Mouse (Mus musculus): ENCODE data around the gene Hdac9. TPM values are rescaled to one million over a fixed set of nuclear protein-coding genes. Genes with fewer than 3 reads are reported as not detected.

Hdac9 gene
- total RNA-seq, 2 experiments from 2014 or later, result 3.8 to 4.5 TPM

DNA sequence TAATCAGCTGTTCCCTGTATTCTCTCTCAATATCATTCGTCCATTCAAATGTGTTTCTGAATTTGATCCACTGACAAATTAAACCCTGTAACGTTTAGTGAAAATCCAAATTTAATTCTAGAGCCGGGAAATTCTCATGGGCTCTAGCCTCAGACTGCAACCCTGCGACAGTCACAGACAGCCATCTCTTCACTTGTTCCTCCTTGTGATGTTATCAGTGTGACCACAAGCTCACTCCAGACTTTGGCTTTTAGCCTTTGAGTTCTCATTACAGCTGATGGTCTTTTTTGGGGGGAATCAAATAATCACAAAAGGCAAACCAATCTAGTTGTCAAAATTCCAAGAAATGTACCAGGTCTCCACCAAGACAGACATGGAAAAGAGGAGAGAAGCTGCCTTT lies 578.0 kb downstream of the Hdac9 start:
- DNase-seq, result no peak

DNA sequence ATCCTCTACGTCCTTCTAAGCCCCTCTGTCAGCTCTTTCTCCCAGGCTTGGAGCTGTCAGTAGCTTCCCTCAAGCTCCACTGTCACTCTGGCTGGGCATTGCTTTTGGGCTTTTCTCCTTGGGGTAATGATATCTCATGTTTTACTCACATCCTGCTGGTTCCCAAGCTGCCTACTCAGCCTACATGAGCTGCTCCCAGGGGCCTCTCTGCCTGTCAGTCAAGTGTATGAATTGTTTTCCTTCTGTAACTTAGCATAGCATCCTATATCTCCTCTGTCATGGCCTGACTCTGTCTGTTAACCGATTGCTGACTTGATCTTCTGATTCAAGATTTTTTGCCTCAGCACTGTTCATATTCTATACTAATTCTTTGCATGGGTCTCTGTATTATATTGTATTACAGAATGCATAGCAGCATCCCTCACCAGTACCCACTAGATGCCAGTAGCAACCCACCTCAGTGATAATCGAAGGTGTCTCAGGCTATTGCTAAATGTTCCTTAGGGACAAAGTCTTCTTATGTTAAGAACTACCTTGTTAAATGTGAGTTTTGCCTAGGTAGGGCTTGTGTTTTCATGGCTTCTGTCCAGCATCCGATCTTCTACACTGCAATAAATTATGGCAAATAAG lies 582.3 kb downstream of the Hdac9 start:
- DNase-seq, result no peak

DNA sequence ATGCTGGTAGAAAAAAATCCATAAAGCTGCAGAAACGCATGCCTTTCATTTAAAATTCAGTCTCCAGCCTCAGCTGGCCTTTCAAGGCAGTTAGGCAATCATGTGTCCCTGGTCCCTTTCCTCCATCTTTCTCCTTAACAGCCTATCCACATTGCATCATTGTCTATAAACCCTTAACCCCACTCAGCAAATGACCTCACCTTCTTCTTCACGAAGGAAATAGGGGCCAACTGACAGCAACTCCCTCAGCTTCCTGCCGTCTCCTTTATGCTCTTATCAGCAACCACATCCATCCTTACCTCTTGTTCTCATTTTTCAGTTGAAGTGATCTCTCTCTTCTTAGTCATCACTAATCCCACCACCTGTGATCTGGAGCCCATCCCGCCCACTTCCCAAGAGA lies 584.0 kb downstream of the Hdac9 start:
- DNase-seq, result no peak

DNA sequence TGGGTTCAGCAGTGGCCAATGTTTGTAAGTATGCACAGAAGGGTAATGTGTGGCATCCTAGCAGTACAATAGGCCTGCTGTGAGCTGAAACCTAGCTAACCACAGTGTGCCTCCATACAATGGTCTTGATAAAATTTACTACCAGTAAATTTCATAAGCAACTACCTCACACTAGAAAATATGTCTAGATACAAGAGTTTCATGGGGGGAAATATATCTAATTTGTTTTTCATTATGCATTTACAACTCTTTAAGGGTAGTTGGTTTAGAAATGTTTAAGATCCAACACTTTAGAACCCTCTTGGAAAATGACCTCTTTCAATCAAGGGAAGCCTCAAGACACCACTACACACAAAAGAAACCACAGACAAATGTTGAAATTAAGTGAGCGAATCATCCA lies 589.8 kb downstream of the Hdac9 start:
- DNase-seq, result no peak

DNA sequence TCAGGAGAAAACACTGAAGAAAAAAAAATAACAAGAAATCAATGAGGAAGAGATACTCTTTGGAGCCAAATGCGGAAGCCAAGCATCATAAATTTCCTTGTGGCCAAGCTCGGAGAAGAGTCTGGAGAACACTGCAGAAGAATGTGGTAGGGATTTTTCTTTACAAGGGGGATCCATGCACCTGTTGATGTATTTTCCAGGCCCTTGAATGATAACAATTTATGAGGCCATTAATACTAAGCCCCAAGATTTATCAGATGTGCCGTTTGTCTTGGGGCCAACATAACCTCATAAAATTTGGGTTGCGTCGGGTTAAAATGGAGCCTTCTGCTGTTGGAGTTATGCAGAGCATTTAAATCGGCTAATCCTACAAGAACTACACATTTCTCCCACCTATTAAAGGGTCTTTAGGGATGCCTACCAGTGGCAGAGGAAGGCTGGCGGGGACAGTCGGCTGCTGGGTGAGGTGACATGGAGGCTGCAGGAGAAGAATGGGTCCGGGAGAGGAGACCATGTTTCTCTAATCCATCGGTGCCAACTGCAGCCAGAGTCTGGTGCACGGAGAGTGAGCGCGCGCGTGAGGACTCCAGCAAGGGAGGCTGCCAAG lies 604.7 kb downstream of the Hdac9 start:
- no peak for DNase-seq

DNA sequence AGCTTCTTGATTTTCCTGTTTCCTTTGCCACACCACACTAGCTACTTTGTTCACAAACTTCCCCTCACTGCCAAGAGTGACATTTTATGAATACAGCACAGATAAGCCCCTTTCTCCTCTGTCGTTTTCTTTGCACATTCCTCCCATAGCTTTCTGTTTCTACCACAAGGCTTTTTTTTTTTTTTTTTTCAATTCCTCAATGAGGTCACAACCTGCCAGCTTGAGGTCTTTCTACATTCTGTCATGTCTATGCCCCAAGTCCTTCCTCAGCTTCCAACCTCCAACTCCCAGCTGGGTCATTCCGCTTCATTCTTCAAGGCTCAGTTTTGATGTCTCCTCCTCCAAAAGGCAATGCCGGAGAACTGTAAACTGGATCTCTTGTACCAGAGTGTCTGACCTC lies 611.4 kb downstream of the Hdac9 start:
- no peak for DNase-seq

DNA sequence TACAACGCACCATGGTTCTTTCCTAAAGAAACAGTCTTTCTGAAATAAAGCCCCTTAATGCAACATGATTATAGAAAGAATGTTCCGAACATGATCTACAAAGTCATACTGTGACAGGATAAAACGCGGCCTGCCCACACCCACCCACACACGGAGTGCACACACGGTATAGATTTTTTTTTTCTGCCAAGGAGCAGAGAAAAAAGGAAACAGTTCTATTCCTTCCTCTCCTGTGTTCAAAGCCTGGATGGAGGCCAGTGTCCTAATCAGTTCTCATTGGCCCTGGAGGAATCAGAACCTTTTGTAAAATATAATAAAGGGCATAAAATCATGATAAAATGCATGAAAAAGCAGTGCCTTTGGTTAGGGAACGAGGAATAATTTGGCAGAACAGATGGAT lies 624.5 kb downstream of the Hdac9 start:
- DNase-seq, result no peak

DNA sequence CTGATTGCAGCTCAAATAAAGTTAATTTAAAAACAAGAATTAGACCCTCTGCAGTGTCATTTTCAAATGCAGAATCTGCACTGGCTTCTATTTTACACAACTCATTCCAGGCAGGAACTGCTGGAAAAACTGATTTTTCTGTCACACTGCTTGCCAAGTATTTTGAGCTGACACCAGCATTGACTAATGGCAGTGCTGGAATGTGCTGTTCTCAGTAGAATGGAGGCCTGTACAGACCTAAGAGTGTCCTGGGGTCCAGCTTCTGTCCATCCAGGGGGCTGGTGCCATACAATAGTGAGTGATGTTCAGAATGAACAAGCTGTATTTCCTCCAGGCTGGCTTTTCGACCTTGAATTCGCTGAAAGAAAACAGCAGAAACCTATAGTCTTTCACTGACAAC lies 629.7 kb downstream of the Hdac9 start:
- DNase-seq, result no peak

DNA sequence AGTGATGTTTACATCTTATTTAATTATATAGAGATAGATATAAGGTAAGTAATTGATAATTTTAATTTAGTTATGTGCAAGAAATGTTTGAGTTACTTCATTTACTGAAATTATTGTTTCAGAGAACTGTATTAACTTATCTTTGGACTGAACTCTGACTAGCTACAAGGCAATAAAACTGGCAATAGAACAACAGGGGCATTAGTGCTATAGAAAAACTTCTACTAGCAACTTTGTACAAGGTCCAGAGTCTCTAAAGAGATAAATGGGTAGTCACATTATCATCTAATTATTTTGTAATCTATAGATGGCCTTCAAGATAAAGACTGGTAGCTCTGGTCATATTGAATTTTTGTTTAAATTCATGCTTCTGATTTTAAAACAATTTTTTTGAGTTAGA lies 632.0 kb downstream of the Hdac9 start:
- no peak for DNase-seq

DNA sequence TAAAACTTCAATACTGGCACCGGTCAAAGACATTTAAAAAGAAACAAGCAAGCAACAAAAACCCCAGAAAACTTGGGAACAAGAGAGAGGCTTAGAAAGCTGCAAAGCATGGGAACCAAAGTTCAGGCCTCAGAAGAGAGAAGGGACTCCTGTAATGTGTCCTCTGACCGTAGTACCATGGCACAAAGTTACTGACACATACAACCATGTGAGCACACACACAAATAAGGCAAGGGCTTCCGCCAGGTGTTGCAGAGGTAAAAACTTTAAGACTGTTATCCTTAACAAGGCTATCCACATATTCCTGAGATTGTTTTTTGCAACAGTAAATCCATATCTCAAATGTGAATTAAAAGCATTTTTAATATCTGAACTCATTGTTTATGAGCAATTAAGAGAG lies 632.5 kb downstream of the Hdac9 start:
- DNase-seq, result no peak

DNA sequence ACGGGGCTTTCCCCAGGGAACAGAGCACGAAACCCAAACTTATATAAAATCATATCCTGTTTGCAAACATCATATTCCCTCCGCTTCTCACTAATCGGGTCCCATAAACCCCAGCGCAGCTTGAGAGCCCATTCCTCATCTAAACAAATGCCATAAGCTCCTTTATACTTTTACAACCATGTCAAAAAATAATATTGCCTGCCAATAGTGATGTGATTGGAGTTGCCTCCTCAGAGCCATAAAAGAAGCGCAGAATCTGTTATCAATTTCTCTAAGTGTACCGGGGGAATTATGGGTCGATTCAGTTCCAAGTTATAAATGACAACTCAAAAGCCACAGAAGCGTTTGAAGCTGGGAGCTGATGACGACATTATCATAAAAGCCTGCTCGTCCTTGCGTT lies 638.1 kb downstream of the Hdac9 start:
- no peak for DNase-seq

DNA sequence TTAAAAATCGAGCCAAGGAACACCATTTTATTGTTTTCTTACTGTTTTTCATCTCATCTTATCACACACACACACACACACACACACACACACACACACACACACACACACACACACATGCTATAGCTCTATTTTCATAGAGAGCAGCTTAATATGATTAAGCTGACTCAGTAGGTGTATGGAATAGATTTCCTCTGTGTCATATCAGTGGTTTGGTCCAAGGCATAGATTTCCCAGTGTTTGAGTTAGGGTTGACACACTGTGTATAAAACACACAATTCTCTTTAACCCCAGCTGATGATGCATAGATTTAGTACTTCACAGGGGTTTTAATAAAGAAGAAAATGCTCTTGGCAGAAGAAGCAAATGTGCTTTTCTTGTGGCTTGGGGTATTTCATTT lies 643.1 kb downstream of the Hdac9 start:
- DNase-seq, result no peak

DNA sequence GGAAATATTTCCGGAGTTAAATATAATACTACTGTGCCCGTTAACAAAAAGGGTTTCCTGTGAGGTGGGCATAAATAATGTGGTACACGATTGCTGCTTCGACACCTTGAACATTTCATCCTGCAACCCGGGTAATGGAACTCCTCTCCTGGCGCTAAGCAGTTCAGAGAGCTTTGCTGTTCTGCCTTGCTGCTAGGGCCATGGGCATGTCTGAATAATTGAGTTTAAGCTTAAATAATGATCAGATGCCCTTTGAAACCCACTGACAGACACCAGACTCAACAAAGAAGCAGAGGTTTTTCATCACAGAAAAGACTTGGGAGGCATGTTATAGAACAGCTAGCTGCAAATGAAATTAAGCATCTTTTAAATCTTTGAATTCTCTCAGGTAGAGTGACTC lies 646.8 kb downstream of the Hdac9 start:
- no peak for DNase-seq

DNA sequence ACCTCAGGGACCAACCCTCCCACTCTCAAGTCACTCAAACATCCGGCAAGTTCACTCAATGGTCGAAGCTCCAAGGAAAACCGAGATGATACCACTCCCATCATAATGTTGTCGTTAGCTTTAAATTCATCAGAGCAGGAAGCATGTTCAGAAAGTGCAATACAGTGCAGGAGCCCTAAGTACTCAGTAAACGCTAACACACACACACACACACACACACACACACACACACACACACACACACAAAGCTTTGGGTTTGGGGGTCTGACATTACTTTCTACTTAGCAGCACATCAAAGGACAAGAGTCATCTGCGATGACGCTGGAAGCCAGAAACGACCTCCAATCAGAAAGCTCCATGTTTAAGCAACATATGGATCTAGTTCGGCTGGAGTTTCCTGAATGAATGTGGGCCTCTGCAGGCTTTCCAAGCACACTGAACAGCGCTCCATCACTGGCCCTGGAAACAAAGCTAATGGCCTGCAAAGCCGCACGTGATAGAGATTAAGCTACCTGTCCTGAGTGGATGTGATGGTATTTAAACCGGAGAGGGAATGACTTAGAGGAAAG lies 647.3 kb downstream of the Hdac9 start:
- DNase-seq, result no peak

DNA sequence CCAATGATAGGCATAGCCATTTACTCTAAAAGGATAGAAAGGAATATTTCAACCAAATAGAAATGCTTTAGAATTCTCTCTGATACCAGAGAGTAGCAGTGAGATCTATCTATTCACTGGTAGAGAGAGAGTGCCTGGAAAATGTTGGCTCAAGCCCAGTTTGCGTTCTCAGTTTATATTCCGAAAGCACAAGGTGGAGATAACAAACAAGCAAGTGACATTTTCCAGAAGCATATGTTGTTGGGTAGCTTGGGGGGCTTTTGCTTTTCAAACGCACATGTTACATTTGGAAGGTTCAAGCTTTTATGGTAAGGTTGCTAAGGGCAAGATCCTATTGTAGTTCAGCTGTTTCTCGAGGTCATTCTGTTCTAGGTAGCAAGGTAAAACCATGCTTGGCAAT lies 657.2 kb downstream of the Hdac9 start:
- DNase-seq, result no peak

DNA sequence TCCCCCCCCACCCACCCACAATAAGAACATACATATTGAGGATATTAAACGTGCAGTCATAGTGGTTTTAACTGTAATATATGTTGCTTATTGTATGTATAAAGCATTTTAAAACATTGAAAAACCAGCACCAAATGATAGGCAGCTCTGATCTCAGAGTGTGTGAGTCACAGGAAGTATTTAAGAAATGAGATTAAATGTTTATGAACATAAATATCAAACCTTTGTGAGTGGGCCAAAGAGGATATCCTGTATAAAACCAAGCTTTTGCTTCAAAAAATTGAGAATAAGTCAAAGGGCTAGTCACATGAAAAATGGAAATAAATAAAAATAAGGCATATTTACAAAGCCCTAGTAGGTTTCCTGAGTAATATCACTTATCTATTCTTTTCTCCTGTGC lies 667.7 kb downstream of the Hdac9 start:
- no peak for DNase-seq

DNA sequence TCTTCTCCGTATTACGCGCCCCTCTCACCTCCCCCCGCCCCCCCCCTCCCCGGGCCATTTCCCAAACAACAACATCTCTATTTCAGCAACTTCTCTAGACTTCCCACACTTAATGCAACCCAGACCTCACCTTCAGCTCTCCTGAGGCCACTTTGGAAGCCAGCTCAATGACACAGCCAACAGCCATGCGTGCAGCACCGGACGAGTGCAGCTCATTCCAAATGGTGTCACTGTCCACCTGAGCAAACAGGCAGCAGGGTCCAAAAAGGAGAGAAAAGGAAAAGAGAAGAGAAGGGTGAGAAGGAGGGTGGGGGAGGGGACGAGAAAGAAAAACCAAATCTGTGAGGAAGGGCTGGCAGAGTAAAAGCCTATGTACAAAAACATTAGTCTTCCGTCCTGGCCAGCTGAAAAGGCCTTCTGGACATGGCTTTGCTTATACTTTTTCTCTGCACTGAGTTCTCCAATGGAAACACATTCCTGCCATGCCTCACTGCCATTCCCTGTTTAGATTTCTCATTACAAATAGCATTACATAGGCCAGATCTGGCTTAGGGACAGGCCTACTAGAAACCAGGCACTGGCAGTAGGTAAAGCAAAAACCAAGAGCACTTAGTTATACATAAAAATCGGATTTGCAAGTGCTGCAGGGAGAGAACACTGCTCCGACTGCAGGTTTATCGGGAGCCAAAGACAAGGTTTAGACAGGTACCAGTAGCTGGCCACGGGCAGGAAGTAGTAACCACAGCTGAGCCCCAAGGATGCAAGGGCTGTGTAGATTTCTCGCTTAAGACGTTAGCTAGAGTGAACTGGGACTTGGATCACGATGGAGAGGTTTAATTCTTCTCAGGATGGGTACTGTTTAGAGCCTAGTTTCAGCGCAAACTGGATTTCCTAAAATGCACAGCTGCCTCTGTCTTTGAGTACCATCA lies 668.4 kb downstream of the Hdac9 start:
- DNase-seq, result no peak

DNA sequence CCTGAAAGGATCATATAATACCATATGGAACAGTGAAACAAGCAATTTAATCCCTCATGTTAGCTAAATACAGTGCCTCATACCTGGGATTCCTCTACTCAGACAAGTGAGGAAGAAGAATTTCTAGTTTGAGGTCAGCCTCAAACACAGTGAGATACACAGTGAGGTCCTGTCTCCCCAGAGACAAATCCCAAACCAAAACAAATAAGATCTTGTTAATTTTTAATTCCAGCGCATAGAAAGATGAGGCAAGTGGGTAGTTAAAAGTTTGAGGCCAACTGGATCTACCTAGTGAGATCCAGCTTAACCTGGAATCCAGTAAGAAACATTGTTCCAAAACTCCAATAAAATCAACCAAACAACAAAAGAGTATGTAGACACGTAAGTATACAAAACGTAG lies 678.1 kb downstream of the Hdac9 start:
- DNase-seq, result no peak

DNA sequence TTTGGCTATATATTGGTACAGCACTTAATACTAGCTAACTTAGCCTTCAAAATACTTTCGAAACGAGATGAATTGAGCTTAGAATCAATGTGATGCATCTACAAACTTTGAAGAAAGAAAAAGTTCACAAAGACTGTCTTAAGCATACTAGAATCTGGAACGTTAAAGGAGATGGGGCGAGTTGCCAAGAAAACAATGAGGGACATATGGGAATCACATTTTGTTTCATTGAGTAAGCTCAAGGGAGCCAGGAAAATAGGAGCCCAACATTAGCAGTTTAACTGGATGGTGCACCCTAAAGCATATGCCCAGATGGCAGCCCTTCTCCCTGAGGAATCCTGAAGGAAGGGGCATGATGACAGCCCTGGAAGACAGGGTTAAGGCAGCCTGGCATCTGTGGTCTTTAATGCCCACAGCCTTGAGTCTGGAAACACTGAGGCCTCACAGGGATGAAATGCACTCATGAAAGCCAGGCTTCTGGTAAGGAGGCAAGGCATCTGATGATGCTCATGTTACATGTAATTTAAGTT lies 685.2 kb downstream of the Hdac9 start:
- DNase-seq, result no peak

DNA sequence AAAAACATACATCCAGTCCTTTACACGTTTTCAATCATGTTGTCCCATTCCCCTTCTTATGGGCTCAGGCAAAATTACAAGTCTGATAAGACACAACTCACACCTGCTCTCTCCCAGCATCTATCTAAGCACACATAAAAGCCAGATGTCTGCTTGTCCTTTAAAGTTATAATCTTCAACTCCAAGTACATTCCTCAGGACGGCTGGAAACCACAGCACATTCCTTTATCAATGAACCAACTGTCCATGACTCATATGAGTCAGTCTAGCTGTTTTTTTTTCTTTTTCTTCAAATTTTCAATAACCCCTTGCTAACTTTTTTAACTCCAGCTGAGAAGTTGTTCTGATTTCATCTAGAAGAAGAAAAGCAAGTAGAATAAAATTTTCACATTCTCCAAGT lies 692.4 kb downstream of the Hdac9 start:
- no peak for DNase-seq

DNA sequence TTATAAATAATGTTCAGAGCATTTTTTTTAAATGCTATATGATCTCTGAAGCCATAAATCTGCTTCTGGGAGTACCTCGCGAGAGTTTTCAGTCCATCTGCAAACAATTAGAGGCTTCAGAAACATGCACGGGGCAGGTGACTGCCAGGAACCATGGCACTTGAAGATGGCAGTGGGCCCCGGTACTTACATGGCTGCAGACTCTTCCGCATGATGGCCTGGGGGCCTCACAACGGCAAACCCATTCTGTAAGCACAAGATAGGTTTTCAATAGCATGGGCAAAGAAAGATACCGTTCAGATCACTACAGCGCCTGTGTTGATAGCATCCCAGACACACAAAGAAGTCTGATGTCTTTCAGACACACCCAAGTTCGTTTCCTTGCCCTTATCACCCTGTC lies 695.9 kb downstream of the Hdac9 start:
- DNase-seq, result no peak

DNA sequence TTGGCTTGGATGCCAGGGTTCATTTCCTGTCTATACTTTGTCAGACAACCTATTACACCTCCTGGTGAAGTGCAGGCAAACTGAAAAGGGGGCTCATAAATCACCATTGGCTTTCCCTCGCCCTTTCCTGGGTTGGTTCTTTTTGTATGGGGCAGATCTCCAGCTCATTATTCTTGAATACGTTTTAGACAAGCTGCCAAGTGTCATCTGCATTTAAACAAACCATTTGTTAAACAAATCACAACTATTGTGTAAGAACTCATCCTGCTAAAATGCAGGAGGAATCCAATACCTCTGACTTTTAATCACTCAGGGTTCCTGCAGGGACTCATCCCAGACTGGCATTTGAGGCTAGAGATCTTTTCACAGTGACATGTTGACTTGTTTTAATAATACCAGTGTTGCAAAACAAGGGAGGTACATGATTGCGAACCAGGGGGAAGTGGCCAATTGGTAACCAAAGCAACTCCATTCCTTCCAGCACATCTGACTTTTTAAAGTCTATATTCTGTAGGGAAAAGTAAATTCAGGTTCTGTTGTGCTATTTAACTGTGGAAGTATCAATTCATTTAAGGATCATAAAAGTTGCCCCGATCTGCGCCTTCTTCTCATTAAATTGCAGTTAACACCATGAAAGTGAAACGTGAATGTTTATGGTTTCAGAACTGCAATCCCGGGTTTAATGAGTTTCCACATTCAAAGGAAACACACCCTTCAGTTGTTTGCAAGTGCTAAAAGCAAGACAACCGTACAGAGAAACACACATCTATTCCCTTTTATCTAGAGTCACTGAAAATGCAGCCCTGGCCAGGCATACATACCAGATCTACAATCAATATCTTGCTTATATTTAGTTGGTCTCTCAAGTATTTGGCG lies 696.6 kb downstream of the Hdac9 start:
- no peak for DNase-seq

Measured in gastrocnemius, postnatal 25 days (tissue).